Comparison of ENCODE assay signal across 6 mouse cellular contexts in genomic region chr1:60907466-60907865, GRCm38 (mm10).
"Had no signal": no experiment of that assay in that cellular context is flagged by ENCODE, and none has a peak within 500 bp of the region (broad histone marks: within the 10 kb centered on the region; RNA-seq: fewer than 3 reads in every experiment).

No protein-coding gene starts in this region.

- DNase-seq: kidney, adult 8-10 months; kidney, postnatal 36 days; liver; lung, adult 18-20 months; right cerebral cortex, adult 18-20 months; right cerebral cortex, postnatal 25 days had no signal
